Mouse (Mus musculus) erythroblast, embryonic 14.5 days (primary cell): Measurements from ENCODE around the gene Arhgdib.

Experiments
- GATA1 ChIP-seq: IDR thresholded peaks from 2 replicates; pipeline ENCODE4 v1.6.1; 2012; ENCODE audit warnings: low read length, inconsistent platforms, mixed read lengths
- TAL1 ChIP-seq: IDR thresholded peaks from 3 replicates; pipeline ENCODE4 v1.6.1; 2012; ENCODE audit warnings: low read length, inconsistent platforms, mixed read lengths

GRCm38 (mm10) chr6:136883431-136883915, 58.2 kb downstream of the Arhgdib start:
- TF ChIP-seq TAL1 (no peak), GATA1 (no peak)
